28 mouse cellular contexts compared by ENCODE assay signal in genomic region chr3:153406858-153407257, GRCm38 (mm10).
"Had no signal": no experiment of that assay in that cellular context is flagged by ENCODE, and none has a peak within 500 bp of the region (broad histone marks: within the 10 kb centered on the region; RNA-seq: fewer than 3 reads in every experiment).

No protein-coding gene starts in this region.

- DNase-seq: left cerebral cortex, postnatal 4 days; liver; liver, embryonic 13.5 days; liver, postnatal 0 days; lung, adult 18-20 months; lung, adult 2 months; lung, embryonic 14.5 days; lung, postnatal 10 days; lung, postnatal 14 days; lung, postnatal 4 days had no signal

- H3K27me3 ChIP-seq: limb, embryonic 12.5 days; limb, embryonic 13.5 days; limb, embryonic 15.5 days; liver, embryonic 12.5 days; liver, embryonic 13.5 days; liver, embryonic 15.5 days; lung, embryonic 15.5 days; megakaryocyte, embryonic 14.5 days; midbrain, embryonic 12.5 days; neural tube, embryonic 12.5 days had no signal

- ATAC-seq: liver, embryonic 12.5 days; lung, postnatal 0 days; midbrain, embryonic 16.5 days had no signal

- H3K9ac ChIP-seq: limb, embryonic 12.5 days; limb, embryonic 13.5 days; limb, embryonic 15.5 days; liver, embryonic 12.5 days; liver, embryonic 13.5 days; liver, embryonic 14.5 days; liver, embryonic 15.5 days; liver, postnatal 0 days; lung, embryonic 14.5 days; lung, embryonic 15.5 days; midbrain, embryonic 12.5 days; neural tube, embryonic 12.5 days had no signal

- H3K4me3 ChIP-seq: left cerebral cortex, adult 2 months; limb, embryonic 10.5 days; limb, embryonic 12.5 days; limb, embryonic 13.5 days; limb, embryonic 15.5 days; liver, embryonic 12.5 days; liver, embryonic 13.5 days; liver, embryonic 15.5 days; lung, embryonic 15.5 days; megakaryocyte, embryonic 14.5 days; midbrain, embryonic 12.5 days; myocyte; neural tube, embryonic 12.5 days had no signal

- H3K4me1 ChIP-seq: limb, embryonic 10.5 days; limb, embryonic 12.5 days; limb, embryonic 15.5 days; liver, embryonic 12.5 days; liver, embryonic 13.5 days; liver, embryonic 15.5 days; lung, embryonic 15.5 days; megakaryocyte, embryonic 14.5 days; neural tube, embryonic 12.5 days had no signal

- H3K36me3 ChIP-seq: limb, embryonic 10.5 days; limb, embryonic 12.5 days; limb, embryonic 13.5 days; limb, embryonic 15.5 days; liver, embryonic 12.5 days; liver, embryonic 13.5 days; liver, embryonic 15.5 days; lung, embryonic 15.5 days; midbrain, embryonic 12.5 days; neural tube, embryonic 12.5 days had no signal

- H3K27ac ChIP-seq: left cerebral cortex, adult 2 months; limb, embryonic 10.5 days; limb, embryonic 12.5 days; limb, embryonic 13.5 days; limb, embryonic 15.5 days; liver, embryonic 12.5 days; liver, embryonic 13.5 days; liver, embryonic 14.5 days; liver, embryonic 15.5 days; lung, embryonic 15.5 days; macrophage; midbrain, embryonic 12.5 days; neural tube, embryonic 12.5 days had no signal

- H3K4me2 ChIP-seq: limb, embryonic 12.5 days; limb, embryonic 13.5 days; limb, embryonic 15.5 days; liver, embryonic 11.5 days; liver, embryonic 12.5 days; liver, embryonic 13.5 days; liver, embryonic 15.5 days; lung, embryonic 14.5 days; lung, embryonic 15.5 days; midbrain, embryonic 11.5 days; midbrain, embryonic 12.5 days; neural tube, embryonic 12.5 days had no signal

- H3K9me3 ChIP-seq: limb, embryonic 10.5 days; limb, embryonic 12.5 days; limb, embryonic 13.5 days; limb, embryonic 15.5 days; liver, embryonic 12.5 days; liver, embryonic 13.5 days; liver, embryonic 15.5 days; lung, embryonic 15.5 days; megakaryocyte, embryonic 14.5 days; midbrain, embryonic 12.5 days; neural tube, embryonic 12.5 days had no signal
